Mouse (Mus musculus) kidney, adult 2 months (tissue): ENCODE data around the gene Cps1. TPM values are rescaled to one million over a fixed set of nuclear protein-coding genes. Genes with fewer than 3 reads are reported as not detected.

Experiments
- DNase-seq: peaks from one replicate; pipeline ENCODE4 v3.0.0; 2021
- H3K27ac ChIP-seq: fragments of 200-500 bp; 2 replicates; pipeline ENCODE4 v1.5.1; 2012; ENCODE audit warnings: low read depth, low read length, control low read depth, inconsistent platforms; ENCODE audit not compliant: insufficient read depth
- H3K27me3 ChIP-seq: fragments of 200-500 bp; replicated peaks from 2 replicates; pipeline ENCODE4 v1.6.1; 2012; ENCODE audit warnings: mild to moderate bottlenecking, moderate library complexity, low read length, inconsistent platforms; ENCODE audit not compliant: control insufficient read depth, insufficient read depth
- H3K36me3 ChIP-seq: fragments of 200-500 bp; 2 replicates; pipeline ENCODE4 v1.6.1; 2012; ENCODE audit warnings: mild to moderate bottlenecking, moderate library complexity, low read length, inconsistent platforms; ENCODE audit not compliant: control insufficient read depth, insufficient read depth
- H3K4me1 ChIP-seq: fragments of 200-500 bp; 2 replicates; pipeline ENCODE4 v1.6.1; 2011; ENCODE audit warnings: low read length; ENCODE audit not compliant: control insufficient read depth, insufficient read depth
- H3K4me3 ChIP-seq: fragments of 200-500 bp; 2 replicates; pipeline ENCODE4 v1.5.1; 2011; ENCODE audit warnings: mild to moderate bottlenecking, low read depth, low read length, control low read depth; ENCODE audit not compliant: insufficient read depth
- CTCF ChIP-seq: fragments of 200-500 bp; conservative IDR thresholded peaks from 2 replicates; pipeline ENCODE4 v1.5.1; 2011; ENCODE audit warnings: low read depth, mild to moderate bottlenecking, control low read depth, low read length, moderate library complexity, mixed read lengths; ENCODE audit not compliant: insufficient read depth, insufficient read length
- POLR2A ChIP-seq: fragments of 200-500 bp; IDR thresholded peaks from one replicate; pipeline ENCODE4 v1.6.1; 2011; ENCODE audit warnings: low read depth, low read length, control low read depth
- WGBS: fragments of 180-500 bp; shearing (Covaris S2); methylation state at CpG from one replicate; pipeline ENCODE4 v1.1.7; 2018; 5-methylcytosine and 5-hydroxymethylcytosine counted together
- polyA plus RNA-seq: library from polyadenylated mRNA; depleted of rRNA; stranded (reverse); fragments of >200 nt; gene quantifications from 2 replicates; pipeline ENCODE4 v1.2.3, GENCODE M21; 2012; rRNA removed

Cps1 gene
- 0.03 TPM in 1 of 2 replicates, not detected in the other for polyA plus RNA-seq

DNA sequence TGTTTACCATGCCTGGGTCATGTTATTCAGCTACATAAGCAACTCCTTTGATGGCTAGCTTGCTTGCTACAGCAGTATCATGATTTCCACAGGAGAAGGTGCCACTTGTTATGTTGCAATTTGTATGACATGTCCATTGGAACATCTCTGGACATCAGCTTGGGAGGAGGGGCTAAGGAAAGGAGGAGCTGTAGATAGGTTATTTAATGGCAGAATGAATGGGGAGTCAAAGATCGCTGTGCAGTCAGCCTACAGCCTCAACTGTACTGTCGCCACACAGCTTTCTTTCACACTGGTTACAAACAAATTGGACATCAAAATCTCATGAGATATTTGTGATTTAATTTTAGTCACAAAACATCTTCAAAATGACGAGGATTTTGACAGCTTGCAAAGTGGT, at the start of gene Cps1:
Gene Cps1 (plus strand): TSS at position 230 of the 400 bp plus-strand sequence.
- DNase-seq: no peak
- Histone ChIP-seq H3K36me3 (no peaks in the 10 kb centered on the region), H3K27ac (no peak within 1 kb of the TSS), H3K27me3 (no peaks in the 10 kb centered on the region), H3K4me1 (no peaks in the 10 kb centered on the region), H3K4me3 (no peak within 1 kb of the TSS)
- 71% methylated on average over 3 of the region's 3 CpGs for WGBS
- TF ChIP-seq POLR2A (no peak), CTCF (no peak)

DNA sequence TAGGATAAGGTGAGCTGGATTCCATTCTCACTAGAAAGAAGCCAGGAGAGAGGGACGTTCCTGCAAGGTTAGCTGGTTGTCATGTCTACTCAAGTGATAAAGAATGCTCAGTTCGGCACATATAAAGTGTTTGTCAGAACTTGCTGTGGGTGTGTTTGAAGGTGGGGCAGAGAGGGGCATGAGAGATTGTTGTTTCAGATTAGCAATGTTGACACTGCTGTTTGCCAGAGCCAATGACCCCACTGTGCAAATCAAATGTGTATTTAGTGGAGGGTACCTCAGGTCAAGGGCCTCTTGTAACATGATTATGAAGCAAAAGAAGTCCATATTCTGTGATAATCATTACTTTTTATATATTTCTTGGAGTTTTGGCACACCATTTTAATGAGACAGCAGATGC, 45.1 kb upstream of the Cps1 start:
- Histone ChIP-seq H3K27me3 (no peaks in the 10 kb centered on the region), H3K4me1 (no peaks in the 10 kb centered on the region), H3K4me3 (no peak overlapping the region), H3K27ac (no peak overlapping the region), H3K36me3 (no peaks in the 10 kb centered on the region)
- TF ChIP-seq CTCF (no peak), POLR2A (no peak)
- no peak for DNase-seq
- WGBS: 64% methylated on average over 2 of the region's 2 CpGs

GRCm38 (mm10) chr1:67078666-67079065, 44.2 kb upstream of the Cps1 start:
- no peaks in the 10 kb centered on the region for H3K4me1 ChIP-seq
- TF ChIP-seq CTCF: no peak
- TF ChIP-seq POLR2A: no peak
- no peak overlapping the region for H3K27ac ChIP-seq
- DNase-seq: no peak
- no peak overlapping the region for H3K4me3 ChIP-seq
- no peaks in the 10 kb centered on the region for H3K36me3 ChIP-seq
- no peaks in the 10 kb centered on the region for H3K27me3 ChIP-seq
- WGBS: 71% methylated on average over 2 of the region's 2 CpGs

GRCm38 (mm10) chr1:67079146-67079545, 43.7 kb upstream of the Cps1 start:
- Histone ChIP-seq H3K4me1 (no peaks in the 10 kb centered on the region), H3K27ac (no peak overlapping the region), H3K36me3 (no peaks in the 10 kb centered on the region), H3K27me3 (no peaks in the 10 kb centered on the region), H3K4me3 (no peak overlapping the region)
- 85% methylated on average over 7 of the region's 7 CpGs for WGBS
- DNase-seq: no peak
- no peak for TF ChIP-seq CTCF
- TF ChIP-seq POLR2A: no peak

DNA sequence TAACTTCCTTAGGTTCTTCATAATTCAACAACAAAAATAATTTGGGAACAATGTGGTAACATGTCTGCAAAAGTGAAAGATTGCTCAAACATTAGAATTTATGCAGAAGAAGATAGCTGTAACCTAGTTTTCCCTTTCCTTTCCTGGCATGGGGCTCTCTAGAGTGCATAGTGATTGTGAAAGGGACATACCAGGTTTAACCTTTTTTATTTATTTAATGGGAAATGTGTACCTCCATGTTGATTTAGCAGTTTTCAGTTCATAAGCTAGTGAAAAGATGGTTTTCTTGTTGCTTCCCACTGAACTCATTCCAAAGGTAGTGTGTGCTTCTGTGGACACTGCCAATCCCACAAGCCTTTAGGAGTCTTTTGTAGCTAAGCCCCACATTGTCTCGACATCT, 30.4 kb upstream of the Cps1 start:
- H3K27me3 ChIP-seq: no peaks in the 10 kb centered on the region
- TF ChIP-seq POLR2A (no peak), CTCF (no peak)
- no peaks in the 10 kb centered on the region for H3K36me3 ChIP-seq
- no peak for DNase-seq
- H3K4me3 ChIP-seq: no peak overlapping the region
- no peaks in the 10 kb centered on the region for H3K4me1 ChIP-seq
- no peak overlapping the region for H3K27ac ChIP-seq
- WGBS: 88% methylated on average over 1 of the region's 1 CpGs

GRCm38 (mm10) chr1:67099215-67099614, 23.6 kb upstream of the Cps1 start:
- TF ChIP-seq POLR2A: no peak
- TF ChIP-seq CTCF: no peak
- Histone ChIP-seq H3K27me3 (no peaks in the 10 kb centered on the region), H3K4me1 (no peaks in the 10 kb centered on the region), H3K4me3 (no peak overlapping the region), H3K36me3 (no peaks in the 10 kb centered on the region), H3K27ac (no peak overlapping the region)
- WGBS: 61% methylated on average over 1 of the region's 1 CpGs
- DNase-seq: no peak

DNA sequence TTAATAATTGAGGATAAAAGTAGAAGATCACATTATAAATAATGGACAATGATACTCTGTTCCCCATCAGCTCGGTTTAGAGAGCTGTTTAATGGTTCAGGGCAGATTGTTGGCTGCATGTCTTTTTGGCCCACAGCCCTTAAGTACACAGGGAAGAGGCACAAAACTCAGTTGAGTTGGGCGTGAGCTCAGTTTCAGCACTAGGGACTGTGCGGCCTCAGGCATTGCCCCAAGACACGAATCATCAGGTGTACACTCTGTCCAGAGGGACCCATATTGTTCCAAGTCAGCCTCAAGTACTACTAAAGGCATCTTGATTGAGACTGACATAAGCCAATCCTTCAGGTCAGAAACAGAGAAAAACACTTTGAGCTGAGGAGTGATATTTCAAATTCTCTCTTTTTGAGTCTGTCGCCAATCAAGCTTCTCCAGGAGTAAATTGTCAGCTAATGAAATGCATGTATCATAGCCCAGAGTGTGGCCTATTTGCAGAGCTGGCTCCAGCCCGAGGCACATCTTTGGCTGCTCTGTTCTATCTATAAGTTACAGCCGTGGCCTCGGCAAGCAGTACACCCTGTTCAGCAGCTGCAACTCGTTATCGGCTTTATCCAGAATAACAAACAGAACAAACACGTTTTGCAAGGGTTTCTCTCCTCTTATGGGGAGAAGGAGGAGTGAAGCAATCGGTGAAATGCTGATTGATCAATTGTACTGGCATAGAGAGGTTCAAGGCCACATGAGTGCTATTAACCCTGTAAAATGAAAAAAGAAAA, 19.2 kb upstream of the Cps1 start:
- Histone ChIP-seq H3K4me1 (no peaks in the 10 kb centered on the region), H3K27me3 (no peaks in the 10 kb centered on the region), H3K4me3 (no peak overlapping the region), H3K36me3 (no peaks in the 10 kb centered on the region), H3K27ac (no peak overlapping the region)
- no peak for DNase-seq
- TF ChIP-seq CTCF (no peak), POLR2A (no peak)
- 66% methylated on average over 12 of the region's 12 CpGs for WGBS
